Mouse (Mus musculus) urinary bladder, postnatal 4 days (tissue): ENCODE results near the gene Stk4.

Experiments
- DNase-seq, 2 experiments: peaks; one replicate each; pipeline ENCODE4 v3.0.0; 2021 to 2022; ENCODE audit warnings: low spot score in 2 of 2

Gene Stk4

GRCm38 (mm10) chr2:164128576-164129411 lies 58.7 kb downstream of the Stk4 start:
- DNase-seq: no peak

GRCm38 (mm10) chr2:164131586-164131985 lies 61.5 kb downstream of the Stk4 start:
- no peak for DNase-seq

- no peak for DNase-seq
Observed at GRCm38 (mm10) chr2:164134563-164134962, 64.4 kb downstream of the Stk4 start.

GRCm38 (mm10) chr2:164135367-164135766 lies 65.2 kb downstream of the Stk4 start:
- no peak for DNase-seq

GRCm38 (mm10) chr2:164136393-164136792 lies 66.3 kb downstream of the Stk4 start:
- DNase-seq: no peak

GRCm38 (mm10) chr2:164137754-164138153 lies 67.6 kb downstream of the Stk4 start:
- DNase-seq: no peak

- DNase-seq: no peak
Observed at GRCm38 (mm10) chr2:164142021-164142420, 71.9 kb downstream of the Stk4 start.

- DNase-seq: no peak
Observed at GRCm38 (mm10) chr2:164144025-164144424, 73.9 kb downstream of the Stk4 start.

GRCm38 (mm10) chr2:164144541-164144940 lies 74.4 kb downstream of the Stk4 start:
- no peak for DNase-seq

- DNase-seq: no peak
Observed at GRCm38 (mm10) chr2:164146556-164146955, 76.4 kb downstream of the Stk4 start.

GRCm38 (mm10) chr2:164150086-164150760 lies 80.1 kb downstream of the Stk4 start:
- DNase-seq: no peak

GRCm38 (mm10) chr2:164152341-164152740 lies 82.2 kb downstream of the Stk4 start:
- no peak for DNase-seq

GRCm38 (mm10) chr2:164154007-164154406 lies 83.9 kb downstream of the Stk4 start:
- DNase-seq: no peak

- no peak for DNase-seq
Observed at GRCm38 (mm10) chr2:164156158-164156557, 86.0 kb downstream of the Stk4 start.

GRCm38 (mm10) chr2:164158838-164159237 lies 88.7 kb downstream of the Stk4 start:
- DNase-seq: no peak

GRCm38 (mm10) chr2:164161515-164162055 lies 91.5 kb downstream of the Stk4 start:
- no peak for DNase-seq

- no peak for DNase-seq
Observed at GRCm38 (mm10) chr2:164164941-164165340, 94.8 kb downstream of the Stk4 start.

GRCm38 (mm10) chr2:164167752-164168570 lies 97.8 kb downstream of the Stk4 start:
- DNase-seq: no peak

GRCm38 (mm10) chr2:164168571-164168946 lies 98.4 kb downstream of the Stk4 start:
- DNase-seq: no peak

GRCm38 (mm10) chr2:164170326-164170725 lies 100.2 kb downstream of the Stk4 start:
- DNase-seq: no peak

- no peak for DNase-seq
Observed at GRCm38 (mm10) chr2:164170902-164171301, 100.8 kb downstream of the Stk4 start, which contains the start of gene Kcns1. Kcns1 (minus strand) TSS chr2:164171113.

GRCm38 (mm10) chr2:164173394-164173793 lies 103.3 kb downstream of the Stk4 start:
- no peak for DNase-seq
